Mouse (Mus musculus) megakaryocyte-erythroid progenitor cell, adult 5-6 weeks (primary cell): ENCODE results near the gene Krt75. TPM values are rescaled to one million over a fixed set of nuclear protein-coding genes. Genes with fewer than 3 reads are reported as not detected.
"Not testable (repeated sequence)": the region's sequence is repeated elsewhere in the genome, so short reads cannot be mapped to it uniquely, and the experiment has no call there.

Source experiments
- ATAC-seq: replicated peaks from 2 replicates; pipeline ENCODE4 v1.8.0; 2016; ENCODE audit warnings: mild to moderate bottlenecking, inconsistent platforms; ENCODE audit not compliant: severe bottlenecking, poor library complexity, low FRiP score, low TSS enrichment
- total RNA-seq, 2 experiments: library from RNA; stranded (forward) in 1 of 2; stranded (reverse) in 1 of 2; fragments of 200-1000, 215-1000 nt in 1 of 2; fragments of >200 nt in 1 of 2; fragmentation: Nextera tagmentation in 1 of 2; gene quantifications; 2 replicates each; pipeline ENCODE4 v1.2.3; 2014 to 2017

The Krt75 gene
- total RNA-seq, 2 experiments from 2014 or later: not detected

DNA sequence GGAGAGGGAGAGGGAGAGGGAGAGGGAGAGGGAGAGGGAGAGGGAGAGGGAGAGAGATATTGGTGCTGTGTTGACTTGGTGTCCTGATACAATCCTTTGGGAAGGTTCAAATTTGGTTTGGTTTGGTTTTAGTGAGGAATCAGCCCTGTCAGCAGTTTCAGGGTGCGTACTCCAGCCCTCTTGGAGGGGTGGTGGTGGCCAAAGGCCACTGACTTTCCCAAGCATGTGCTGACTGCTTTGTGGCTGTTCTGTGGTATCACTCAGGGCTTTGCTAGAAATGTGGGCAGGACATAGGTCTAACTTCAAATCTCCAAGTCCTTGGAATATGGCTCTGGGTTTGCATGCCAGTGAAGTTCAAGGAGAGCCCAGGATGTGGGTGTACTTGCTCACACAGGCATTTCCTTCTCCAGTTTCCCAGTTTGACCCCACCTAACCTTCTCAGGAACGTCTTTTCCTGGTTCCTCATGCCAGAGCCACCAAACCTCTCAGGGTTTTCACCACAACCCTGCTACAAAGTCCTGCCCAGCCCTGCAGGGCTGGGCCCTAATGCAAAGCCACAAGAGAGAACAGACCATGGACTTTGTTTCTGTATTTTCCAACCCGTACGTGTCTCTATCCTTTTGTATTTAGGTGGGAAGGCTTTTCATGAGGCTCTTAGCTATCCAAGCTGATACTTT lies 51.0 kb downstream of the Krt75 start:
- no peak for ATAC-seq

DNA sequence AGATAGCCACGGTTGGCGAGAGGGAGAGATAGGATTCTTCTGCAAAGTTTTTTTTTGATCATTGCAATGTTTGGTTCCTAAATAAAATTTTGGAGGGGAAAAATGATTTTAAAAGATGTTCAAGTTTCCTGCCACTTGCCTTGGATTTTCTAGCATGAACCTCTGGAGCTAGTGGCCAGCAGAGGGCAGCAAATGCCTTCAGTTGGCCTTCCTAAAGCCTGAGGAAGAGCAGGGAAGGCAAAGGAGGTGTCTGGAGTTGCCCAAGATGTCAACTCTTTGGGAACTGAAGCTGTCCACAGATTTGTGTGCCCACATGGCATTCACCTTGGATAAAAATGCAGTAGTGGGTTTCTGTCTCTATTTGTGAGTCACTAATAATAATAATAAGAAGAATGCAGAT lies 53.9 kb downstream of the Krt75 start:
- ATAC-seq: no peak

DNA sequence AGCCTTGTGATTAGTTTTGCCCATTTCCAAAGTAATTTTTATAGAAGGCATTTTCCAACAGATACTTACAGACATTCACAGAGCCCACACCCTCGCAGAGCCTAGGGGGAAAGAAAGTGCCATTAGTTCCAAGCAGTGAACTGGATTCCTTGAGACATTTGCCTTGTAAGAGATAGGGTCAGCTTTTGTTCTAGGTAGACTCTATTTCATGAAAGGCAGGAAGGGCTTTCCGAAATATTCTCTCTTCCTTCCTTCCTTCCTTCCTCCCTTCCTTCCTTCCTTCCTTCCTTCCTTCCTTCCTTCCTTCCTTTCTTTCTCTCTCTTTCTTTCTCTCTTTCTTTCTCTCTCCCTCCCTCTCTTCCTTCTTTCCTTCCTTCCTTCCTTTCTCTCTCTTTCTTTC lies 56.5 kb downstream of the Krt75 start, which contains the start of gene Gm49425:
Gm49425 (minus strand) TSS at position 101 of the 400 bp plus-strand sequence.
- ATAC-seq: not testable (repeated sequence)

Other genes starting within 250 kb of the Krt75 start
- gene Krt80, start 203.7 kb downstream of the Krt75 start, total RNA-seq (2014; fragmentation: Nextera tagmentation): not detected in 2 replicates
- gene Krt80, start 203.7 kb downstream of the Krt75 start, total RNA-seq (2017): 0.57 TPM in 1 of 2 replicates, not detected in the other
- not detected in 2 replicates for gene Krt7, start 162.9 kb downstream of the Krt75 start, total RNA-seq (2014; fragmentation: Nextera tagmentation)
- 3.2 TPM in 1 of 2 replicates, not detected in the other for gene Krt7, start 162.9 kb downstream of the Krt75 start, total RNA-seq (2017)
- not detected in 2 replicates for gene Krt87, start 135.1 kb downstream of the Krt75 start, total RNA-seq (2014; fragmentation: Nextera tagmentation)
- not detected in 2 replicates for gene Krt87, start 135.1 kb downstream of the Krt75 start, total RNA-seq (2017)
- not detected in 2 replicates for gene Krt88, start 126.2 kb downstream of the Krt75 start, total RNA-seq (2014; fragmentation: Nextera tagmentation)
- gene Krt88, start 126.2 kb downstream of the Krt75 start, total RNA-seq (2017): not detected in 2 replicates
- gene Krt81, start 110.2 kb downstream of the Krt75 start, total RNA-seq (2014; fragmentation: Nextera tagmentation): not detected in 2 replicates
- not detected in 2 replicates for gene Krt81, start 110.2 kb downstream of the Krt75 start, total RNA-seq (2017)
- not detected in 2 replicates for gene Krt86, start 100.4 kb downstream of the Krt75 start, total RNA-seq (2014; fragmentation: Nextera tagmentation)
- not detected in 2 replicates for gene Krt86, start 100.4 kb downstream of the Krt75 start, total RNA-seq (2017)
- not detected in 2 replicates for gene Krt83, start 82.4 kb downstream of the Krt75 start, total RNA-seq (2014; fragmentation: Nextera tagmentation)
- gene Krt83, start 82.4 kb downstream of the Krt75 start, total RNA-seq (2017): not detected in 2 replicates
- not detected in 2 replicates for gene Gm49425, start 56.6 kb downstream of the Krt75 start, total RNA-seq (2014; fragmentation: Nextera tagmentation)
- not detected in 2 replicates for gene Gm49425, start 56.6 kb downstream of the Krt75 start, total RNA-seq (2017)
- not detected in 2 replicates for gene Krt84, start 41.1 kb downstream of the Krt75 start, total RNA-seq (2014; fragmentation: Nextera tagmentation)
- not detected in 2 replicates for gene Krt84, start 41.1 kb downstream of the Krt75 start, total RNA-seq (2017)
- not detected in 2 replicates for gene Krt82, start 23.2 kb downstream of the Krt75 start, total RNA-seq (2014; fragmentation: Nextera tagmentation)
- not detected in 2 replicates for gene Krt82, start 23.2 kb downstream of the Krt75 start, total RNA-seq (2017)
- gene Krt90, start 11.0 kb downstream of the Krt75 start, total RNA-seq (2014; fragmentation: Nextera tagmentation): not detected in 2 replicates
- not detected in 2 replicates for gene Krt90, start 11.0 kb downstream of the Krt75 start, total RNA-seq (2017)
- not detected in 2 replicates for gene Gm5414, start 54.3 kb upstream of the Krt75 start, total RNA-seq (2014; fragmentation: Nextera tagmentation)
- gene Gm5414, start 54.3 kb upstream of the Krt75 start, total RNA-seq (2017): not detected in 2 replicates
- gene Gm5478, start 73.5 kb upstream of the Krt75 start, total RNA-seq (2014; fragmentation: Nextera tagmentation): not detected in 2 replicates
- gene Gm5478, start 73.5 kb upstream of the Krt75 start, total RNA-seq (2017): not detected in 2 replicates
- gene Krt6b, start 106.4 kb upstream of the Krt75 start, total RNA-seq (2014; fragmentation: Nextera tagmentation): not detected in 2 replicates
- gene Krt6b, start 106.4 kb upstream of the Krt75 start, total RNA-seq (2017): not detected in 2 replicates
- not detected in 2 replicates for gene Krt6a, start 120.4 kb upstream of the Krt75 start, total RNA-seq (2014; fragmentation: Nextera tagmentation)
- gene Krt6a, start 120.4 kb upstream of the Krt75 start, total RNA-seq (2017): not detected in 2 replicates
- gene Krt5, start 139.0 kb upstream of the Krt75 start, total RNA-seq (2014; fragmentation: Nextera tagmentation): not detected in 2 replicates
- gene Krt5, start 139.0 kb upstream of the Krt75 start, total RNA-seq (2017): not detected in 2 replicates
- not detected in 2 replicates for gene Krt71, start 169.2 kb upstream of the Krt75 start, total RNA-seq (2014; fragmentation: Nextera tagmentation)
- gene Krt71, start 169.2 kb upstream of the Krt75 start, total RNA-seq (2017): not detected in 2 replicates
- not detected in 2 replicates for gene Krt72, start 212.6 kb upstream of the Krt75 start, total RNA-seq (2014; fragmentation: Nextera tagmentation)
- gene Krt72, start 212.6 kb upstream of the Krt75 start, total RNA-seq (2017): not detected in 2 replicates
- gene Krt73, start 228.4 kb upstream of the Krt75 start, total RNA-seq (2014; fragmentation: Nextera tagmentation): not detected in 2 replicates
- not detected in 2 replicates for gene Krt73, start 228.4 kb upstream of the Krt75 start, total RNA-seq (2017)
- not detected in 2 replicates for gene Krt2, start 244.3 kb upstream of the Krt75 start, total RNA-seq (2014; fragmentation: Nextera tagmentation)
- gene Krt2, start 244.3 kb upstream of the Krt75 start, total RNA-seq (2017): not detected in 2 replicates